Mouse (Mus musculus): ENCODE data around the gene Tfe3. TPM values are rescaled to one million over a fixed set of nuclear protein-coding genes. Genes with fewer than 3 reads are reported as not detected.
A peak's percentile ranks its signal among the peaks of the same experiment; 100 is the strongest.
"Not testable (repeated sequence)": the region's sequence is repeated elsewhere in the genome, so short reads cannot be mapped to it uniquely, and the experiment has no call there.

The Tfe3 gene
- polyA plus RNA-seq (2012; rRNA removed), result 4.6 and 4.7 TPM in 2 replicates
- polyA plus RNA-seq (2014; fragmentation: Nextera tagmentation; extraction: Ambion mirVana), result 5.7 and 7.3 TPM in 2 replicates

DNA sequence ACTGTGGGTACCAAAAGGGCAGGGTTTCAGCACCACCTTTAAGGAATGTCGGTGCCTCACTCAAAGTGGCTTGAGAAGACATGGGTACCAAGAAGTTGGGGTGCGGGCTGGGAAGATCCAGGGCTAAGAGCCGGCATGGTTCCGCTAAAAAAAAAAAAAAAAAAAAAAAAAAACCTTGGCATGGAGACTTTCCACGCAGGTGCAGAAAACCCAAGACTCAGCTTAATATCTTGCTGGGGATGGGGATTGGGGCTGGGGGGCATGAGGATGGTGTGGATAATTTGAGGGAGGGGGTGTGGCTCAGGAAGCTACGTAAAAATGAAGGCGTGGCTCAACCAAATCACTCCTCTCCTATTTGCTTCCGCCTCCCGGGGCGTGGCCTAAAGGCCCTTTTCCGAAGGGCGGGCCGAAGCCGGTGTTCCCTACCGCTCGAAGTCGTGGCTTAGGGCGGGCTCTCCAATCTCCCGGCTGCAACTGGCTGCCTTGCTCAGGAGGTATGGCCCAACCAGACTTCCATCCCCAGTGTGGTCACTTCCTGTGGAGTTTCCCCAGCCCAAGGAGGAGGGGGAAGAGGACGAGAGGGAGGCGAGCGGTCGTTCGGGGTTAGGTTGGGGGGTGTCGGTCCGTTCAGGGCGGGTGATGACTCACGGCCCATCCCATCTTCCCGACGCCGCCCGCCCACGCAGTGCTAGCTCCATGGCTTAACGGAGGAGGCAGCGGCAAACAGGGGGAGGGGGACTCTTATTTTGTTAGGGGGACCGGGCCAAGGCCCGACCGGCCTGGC, at the start of gene Tfe3:
Tfe3 (plus strand) TSS at position 424 of the 784 bp plus-strand sequence.
- peak; percentile 93 for ATAC-seq (ENCODE audit: insufficient read depth)
- WGBS (ENCODE audit: insufficient replicate concordance), result 12% methylated on average over 33 of the region's 38 CpGs

DNA sequence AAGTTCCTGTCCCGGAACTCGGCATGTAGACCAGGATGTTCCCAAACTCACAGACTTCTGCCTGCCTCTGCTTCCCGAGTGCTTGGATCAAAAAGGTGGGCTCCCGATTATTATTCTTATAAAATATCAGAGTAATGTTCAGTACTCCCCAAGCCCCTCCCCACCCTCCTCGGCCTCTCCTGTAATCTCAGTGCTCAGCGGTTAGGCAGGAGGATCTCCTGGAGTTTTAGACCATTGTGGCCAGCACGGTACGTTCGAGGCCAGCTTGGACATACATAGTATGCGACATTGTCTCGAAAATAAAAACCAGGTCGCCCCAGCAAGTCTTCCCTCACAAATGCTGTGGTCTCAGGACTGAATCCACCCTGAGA, 48.6 kb upstream of the Tfe3 start:
- H3K4me1 ChIP-seq (replicated peaks; ENCODE audit: control insufficient read depth in 2 of 2, insufficient read depth in 2 of 2, low read length in 1 of 2); H3K27ac ChIP-seq; H3K36me3 ChIP-seq (replicated peaks; ENCODE audit: control insufficient read depth, insufficient read depth, low read depth); H3K9me3 ChIP-seq (ENCODE audit: control insufficient read depth, low read length); H3K27me3 ChIP-seq (ENCODE audit: control insufficient read depth, insufficient read depth, low read length); DNase-seq (ENCODE audit: low read depth in 3 of 3, low spot score in 3 of 3): not testable (repeated sequence)
- peak; percentile 16 for ATAC-seq (ENCODE audit: insufficient read depth)
- peak overlapping the region; percentile 68 for H3K4me2 ChIP-seq (ENCODE audit: low read depth)
- peak overlapping the region; percentile 54 to 64 for H3K4me3 ChIP-seq (ENCODE audit: insufficient read depth in 1 of 2, low read depth in 2 of 2, low read length in 2 of 2)
- WGBS (ENCODE audit: insufficient replicate concordance), result 10% methylated on average over 5 of the region's 12 CpGs
- peak overlapping the region; percentile 55 for H3K9ac ChIP-seq (replicated peaks)

More for the DNA sequence above, at the start of gene Tfe3:
- Histone ChIP-seq H3K36me3 (replicated peaks; ENCODE audit: control insufficient read depth, insufficient read depth, low read depth) (no peaks in the 10 kb centered on the region), H3K27me3 (ENCODE audit: control insufficient read depth, insufficient read depth, low read length) (no peaks in the 10 kb centered on the region), H3K9ac (replicated peaks) (peak within 1 kb of the TSS; percentile 69), H3K4me2 (ENCODE audit: low read depth) (peak within 1 kb of the TSS; percentile 85), H3K4me3 (ENCODE audit: insufficient read depth in 1 of 2, low read depth in 2 of 2, low read length in 2 of 2) (peak within 1 kb of the TSS; percentile 66 to 74), H3K27ac (peak within 1 kb of the TSS; percentile 57), H3K9me3 (ENCODE audit: control insufficient read depth, low read length) (no peaks in the 10 kb centered on the region), H3K4me1 (replicated peaks; ENCODE audit: control insufficient read depth in 2 of 2, insufficient read depth in 2 of 2, low read length in 1 of 2) (peaks cover 3 to 15% of the 10 kb centered on the region in 2 experiments; a peak in 3 of 4 replicates)
- peak; percentile 81 to 89 (median 82) for DNase-seq (ENCODE audit: low read depth in 3 of 3, low spot score in 3 of 3)
- TF ChIP-seq CTCF (IDR thresholded peaks at IDR 0.05; ENCODE audit: low read depth), result no peak
- no peak for TF ChIP-seq EP300 (IDR thresholded peaks at IDR 0.05; ENCODE audit: low read depth)

DNA sequence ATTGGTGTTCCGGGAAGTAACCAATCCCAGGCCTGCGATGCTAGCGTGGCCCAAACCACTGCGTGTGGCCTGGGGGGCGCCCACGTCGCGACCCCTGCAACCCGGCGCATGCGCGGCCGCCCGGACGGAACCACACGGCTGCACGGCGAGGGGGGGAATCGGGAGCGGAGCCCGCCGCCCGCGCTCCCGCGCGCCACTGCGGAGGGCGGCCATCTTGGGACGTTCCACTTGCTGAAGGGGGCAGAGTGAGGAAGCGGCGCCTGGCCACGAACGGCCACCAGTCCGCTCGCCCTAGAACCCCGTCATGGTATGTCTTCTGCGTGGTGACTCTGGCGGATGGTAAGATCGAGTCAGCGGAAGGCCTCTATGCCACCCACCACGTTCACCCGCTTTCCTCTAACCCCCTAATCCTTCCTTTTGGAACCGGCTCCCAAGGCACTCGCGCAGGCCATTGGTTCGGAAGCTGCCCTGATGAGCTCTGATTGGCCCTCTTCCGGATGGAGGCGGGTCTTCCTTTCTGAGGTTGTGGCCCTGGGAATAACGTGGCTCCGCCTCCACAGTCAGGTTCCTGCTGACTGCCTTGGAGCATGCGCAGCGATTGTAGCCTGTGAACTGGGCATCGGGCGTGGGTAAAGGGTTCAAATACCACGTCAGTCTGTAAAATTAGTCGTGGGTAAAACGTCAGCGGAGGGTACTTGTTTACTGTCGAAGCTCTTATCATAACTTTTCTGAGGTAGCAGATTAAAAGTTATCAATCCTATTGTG, 48.0 kb upstream of the Tfe3 start, which contains the start of gene Wdr45:
Wdr45 (plus strand) TSS at position 199 of the 765 bp plus-strand sequence.
- H3K9me3 ChIP-seq (ENCODE audit: control insufficient read depth, low read length); H3K27me3 ChIP-seq (ENCODE audit: control insufficient read depth, insufficient read depth, low read length); H3K27ac ChIP-seq; H3K36me3 ChIP-seq (replicated peaks; ENCODE audit: control insufficient read depth, insufficient read depth, low read depth); H3K4me1 ChIP-seq (replicated peaks; ENCODE audit: control insufficient read depth in 2 of 2, insufficient read depth in 2 of 2, low read length in 1 of 2): not testable (repeated sequence)
- Histone ChIP-seq H3K4me2 (ENCODE audit: low read depth) (peak within 1 kb of the TSS; percentile 68), H3K4me3 (ENCODE audit: insufficient read depth in 1 of 2, low read depth in 2 of 2, low read length in 2 of 2) (peak within 1 kb of the TSS; percentile 54 to 64), H3K9ac (replicated peaks) (peak within 1 kb of the TSS; percentile 55)
- WGBS (ENCODE audit: insufficient replicate concordance), result 5% methylated on average over 35 of the region's 60 CpGs
- DNase-seq (ENCODE audit: low read depth in 3 of 3, low spot score in 3 of 3) (peak; percentile 91 to 92 (median 91)), ATAC-seq (ENCODE audit: insufficient read depth) (peak; percentile 95)

DNA sequence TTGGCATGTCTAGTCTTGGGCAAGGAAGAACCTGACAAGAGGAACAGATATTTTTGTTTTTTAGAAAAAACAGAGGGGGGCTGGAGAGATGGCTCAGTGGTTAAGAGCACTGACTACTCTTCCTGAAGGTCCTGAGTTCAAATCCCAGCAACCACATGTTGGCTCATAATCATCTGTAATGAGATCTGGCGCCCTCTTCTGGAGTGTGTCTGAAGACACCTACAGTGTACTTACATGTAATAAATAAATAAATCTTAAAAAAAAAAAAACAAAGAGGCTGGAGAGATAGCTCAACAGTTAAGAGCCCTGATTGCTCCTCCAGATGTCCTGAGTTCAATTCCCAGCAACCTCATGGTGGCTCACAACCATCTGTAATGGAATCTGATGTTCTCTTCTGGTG, 46.3 kb upstream of the Tfe3 start:
- H3K4me1 ChIP-seq (replicated peaks; ENCODE audit: control insufficient read depth in 2 of 2, insufficient read depth in 2 of 2, low read length in 1 of 2); H3K9ac ChIP-seq (replicated peaks); DNase-seq (ENCODE audit: low read depth in 3 of 3, low spot score in 3 of 3); ATAC-seq (ENCODE audit: insufficient read depth); H3K36me3 ChIP-seq (replicated peaks; ENCODE audit: control insufficient read depth, insufficient read depth, low read depth); H3K27me3 ChIP-seq (ENCODE audit: control insufficient read depth, insufficient read depth, low read length); H3K4me2 ChIP-seq (ENCODE audit: low read depth); H3K9me3 ChIP-seq (ENCODE audit: control insufficient read depth, low read length); H3K27ac ChIP-seq; H3K4me3 ChIP-seq (ENCODE audit: insufficient read depth in 1 of 2, low read depth in 2 of 2, low read length in 2 of 2): not testable (repeated sequence)
- WGBS (ENCODE audit: insufficient replicate concordance), result 5% methylated on average over 1 of the region's 1 CpGs

All from liver, embryonic 14.5 days (tissue).